Mouse (Mus musculus): ENCODE data around the gene Fam205c. TPM values are rescaled to one million over a fixed set of nuclear protein-coding genes. Genes with fewer than 3 reads are reported as not detected.

The Fam205c gene
- polyA plus RNA-seq, 2 experiments: not detected

- WGBS: 74% methylated on average over 16 of the region's 16 CpGs
- Histone ChIP-seq H3K27me3 (ENCODE audit: control insufficient read depth, insufficient read depth, low read length) (no peaks in the 10 kb centered on the region), H3K4me3 (replicated peaks; ENCODE audit: low read length) (no peak overlapping the region), H3K9me3 (ENCODE audit: control insufficient read depth, low read length) (no peaks in the 10 kb centered on the region), H3K4me2 (replicated peaks; ENCODE audit: low read depth, low read length, severe bottlenecking) (no peak overlapping the region), H3K27ac (replicated peaks; ENCODE audit: low read depth, low read length) (no peak overlapping the region), H3K4me1 (ENCODE audit: control insufficient read depth, insufficient read depth, low read length) (no peaks in the 10 kb centered on the region), H3K9ac (ENCODE audit: low read depth, low read length, severe bottlenecking) (no peak overlapping the region), H3K36me3 (ENCODE audit: control insufficient read depth, insufficient read depth, low read length) (no peaks in the 10 kb centered on the region)
- ATAC-seq (ENCODE audit: low FRiP score, low read depth) (no peak), DNase-seq (ENCODE audit: low spot score) (no peak)
- TF ChIP-seq POLR2A (IDR thresholded peaks at IDR 0.05; ENCODE audit: borderline replicate concordance, extremely low read depth, insufficient read depth, insufficient read length): no peak
Measured at GRCm38 (mm10) chr4:42879829-42880676, 6.0 kb upstream of the Fam205c start.

- ATAC-seq (ENCODE audit: low FRiP score, low read depth) (no peak), DNase-seq (ENCODE audit: low spot score) (no peak)
- no peak for TF ChIP-seq POLR2A (IDR thresholded peaks at IDR 0.05; ENCODE audit: borderline replicate concordance, extremely low read depth, insufficient read depth, insufficient read length)
- H3K27me3 ChIP-seq (ENCODE audit: control insufficient read depth, insufficient read depth, low read length): no peaks in the 10 kb centered on the region
- H3K9me3 ChIP-seq (ENCODE audit: control insufficient read depth, low read length): no peaks in the 10 kb centered on the region
- no peak overlapping the region for H3K27ac ChIP-seq (replicated peaks; ENCODE audit: low read depth, low read length)
- no peaks in the 10 kb centered on the region for H3K36me3 ChIP-seq (ENCODE audit: control insufficient read depth, insufficient read depth, low read length)
- no peak overlapping the region for H3K4me2 ChIP-seq (replicated peaks; ENCODE audit: low read depth, low read length, severe bottlenecking)
- H3K9ac ChIP-seq (ENCODE audit: low read depth, low read length, severe bottlenecking): no peak overlapping the region
- no peaks in the 10 kb centered on the region for H3K4me1 ChIP-seq (ENCODE audit: control insufficient read depth, insufficient read depth, low read length)
- no peak overlapping the region for H3K4me3 ChIP-seq (replicated peaks; ENCODE audit: low read length)
- 76% methylated on average over 2 of the region's 2 CpGs for WGBS
Measured at GRCm38 (mm10) chr4:42877657-42878056, 3.6 kb upstream of the Fam205c start.

- Histone ChIP-seq H3K9me3 (ENCODE audit: control insufficient read depth, low read length) (no peaks in the 10 kb centered on the region), H3K9ac (ENCODE audit: low read depth, low read length, severe bottlenecking) (no peak overlapping the region), H3K4me2 (replicated peaks; ENCODE audit: low read depth, low read length, severe bottlenecking) (no peak overlapping the region), H3K36me3 (ENCODE audit: control insufficient read depth, insufficient read depth, low read length) (no peaks in the 10 kb centered on the region), H3K4me1 (ENCODE audit: control insufficient read depth, insufficient read depth, low read length) (no peaks in the 10 kb centered on the region), H3K27ac (replicated peaks; ENCODE audit: low read depth, low read length) (no peak overlapping the region), H3K27me3 (ENCODE audit: control insufficient read depth, insufficient read depth, low read length) (no peaks in the 10 kb centered on the region), H3K4me3 (replicated peaks; ENCODE audit: low read length) (no peak overlapping the region)
- no peak for TF ChIP-seq POLR2A (IDR thresholded peaks at IDR 0.05; ENCODE audit: borderline replicate concordance, extremely low read depth, insufficient read depth, insufficient read length)
- 37% methylated on average over 5 of the region's 5 CpGs for WGBS
- ATAC-seq (ENCODE audit: low FRiP score, low read depth) (peak; percentile 81), DNase-seq (ENCODE audit: low spot score) (peak; percentile 80)
Measured at GRCm38 (mm10) chr4:42876586-42877291, 2.7 kb upstream of the Fam205c start.

- ATAC-seq (ENCODE audit: low FRiP score, low read depth) (no peak), DNase-seq (ENCODE audit: low spot score) (no peak)
- no peak overlapping the region for H3K4me2 ChIP-seq (replicated peaks; ENCODE audit: low read depth, low read length, severe bottlenecking)
- H3K36me3 ChIP-seq (ENCODE audit: control insufficient read depth, insufficient read depth, low read length): no peaks in the 10 kb centered on the region
- no peak overlapping the region for H3K9ac ChIP-seq (ENCODE audit: low read depth, low read length, severe bottlenecking)
- H3K27ac ChIP-seq (replicated peaks; ENCODE audit: low read depth, low read length): no peak overlapping the region
- WGBS: 69% methylated on average over 16 of the region's 16 CpGs
- H3K27me3 ChIP-seq (ENCODE audit: control insufficient read depth, insufficient read depth, low read length): no peaks in the 10 kb centered on the region
- no peak overlapping the region for H3K4me3 ChIP-seq (replicated peaks; ENCODE audit: low read length)
- TF ChIP-seq POLR2A (IDR thresholded peaks at IDR 0.05; ENCODE audit: borderline replicate concordance, extremely low read depth, insufficient read depth, insufficient read length): no peak
- no peaks in the 10 kb centered on the region for H3K4me1 ChIP-seq (ENCODE audit: control insufficient read depth, insufficient read depth, low read length)
- H3K9me3 ChIP-seq (ENCODE audit: control insufficient read depth, low read length): no peaks in the 10 kb centered on the region
Measured at GRCm38 (mm10) chr4:42872746-42873435, 1.1 kb downstream of the Fam205c start.

- Histone ChIP-seq H3K27me3 (ENCODE audit: control insufficient read depth, insufficient read depth, low read length) (no peaks in the 10 kb centered on the region), H3K36me3 (ENCODE audit: control insufficient read depth, insufficient read depth, low read length) (no peaks in the 10 kb centered on the region), H3K27ac (replicated peaks; ENCODE audit: low read depth, low read length) (no peak overlapping the region), H3K4me1 (ENCODE audit: control insufficient read depth, insufficient read depth, low read length) (no peaks in the 10 kb centered on the region), H3K9ac (ENCODE audit: low read depth, low read length, severe bottlenecking) (no peak overlapping the region), H3K4me3 (replicated peaks; ENCODE audit: low read length) (no peak overlapping the region), H3K4me2 (replicated peaks; ENCODE audit: low read depth, low read length, severe bottlenecking) (no peak overlapping the region), H3K9me3 (ENCODE audit: control insufficient read depth, low read length) (no peaks in the 10 kb centered on the region)
- no peak for ATAC-seq (ENCODE audit: low FRiP score, low read depth)
- 89% methylated on average over 7 of the region's 7 CpGs for WGBS
- no peak for DNase-seq (ENCODE audit: low spot score)
- TF ChIP-seq POLR2A (IDR thresholded peaks at IDR 0.05; ENCODE audit: borderline replicate concordance, extremely low read depth, insufficient read depth, insufficient read length): no peak
Measured at GRCm38 (mm10) chr4:42872151-42872550, 1.9 kb downstream of the Fam205c start.

Data from limb, embryonic 14.5 days (tissue).